Mouse (Mus musculus) CH12.LX (cell line): Measurements from ENCODE around the gene Mmp24. TPM values are rescaled to one million over a fixed set of nuclear protein-coding genes. Genes with fewer than 3 reads are reported as not detected.

Experiments used
- DNase-seq: peaks from one replicate; pipeline ENCODE4 v3.0.0-alpha.2; 2013; ENCODE audit errors: extremely low read depth
- H3K27ac ChIP-seq: 2 replicates; pipeline ENCODE4 v1.5.1; 2012; ENCODE audit warnings: low read depth, mild to moderate bottlenecking, control low read depth, moderate library complexity; ENCODE audit not compliant: insufficient read depth
- H3K27me3 ChIP-seq: replicated peaks from 2 replicates; pipeline ENCODE3; 2012; ENCODE audit warnings: inconsistent platforms
- H3K36me3 ChIP-seq, 2 experiments: replicated peaks in 1 of 2; 2 replicates each; pipeline versions ENCODE3 to v1.6.1; 2012; ENCODE audit warnings: inconsistent platforms in 1 of 2, low read length in 1 of 2, mild to moderate bottlenecking in 1 of 2, mixed read lengths in 1 of 2, moderate library complexity in 1 of 2; ENCODE audit not compliant: control insufficient read depth in 1 of 2, insufficient read depth in 1 of 2
- H3K4me1 ChIP-seq, 2 experiments: 2 replicates each; pipeline ENCODE4 v1.6.1; 2012; ENCODE audit warnings: inconsistent platforms in 1 of 2, moderate library complexity in 1 of 2; ENCODE audit not compliant: insufficient read depth in 2 of 2, control insufficient read depth in 1 of 2
- H3K4me2 ChIP-seq: 2 replicates; pipeline ENCODE4 v1.6.1; 2012; ENCODE audit warnings: low read depth, mild to moderate bottlenecking, control low read depth; ENCODE audit not compliant: poor library complexity, insufficient read depth, severe bottlenecking
- H3K4me3 ChIP-seq, 3 experiments: fragments of 150-350 bp in 1 of 3; sonication (generic) in 1 of 3; replicated peaks in 1 of 3; 2 replicates each; pipeline versions ENCODE3 to v1.5.1; 2011 to 2012; ENCODE audit warnings: low read depth in 2 of 3, low read length in 2 of 3, mild to moderate bottlenecking in 2 of 3, moderate library complexity in 2 of 3, control low read depth in 1 of 3, improper control_type of control experiment in 1 of 3, inconsistent platforms in 1 of 3, mixed read lengths in 1 of 3; ENCODE audit not compliant: poor library complexity in 1 of 3
- H3K79me2 ChIP-seq: replicated peaks from 2 replicates; pipeline ENCODE4 v1.6.1; 2012; ENCODE audit warnings: mild to moderate bottlenecking, moderate library complexity; ENCODE audit not compliant: control insufficient read depth, poor library complexity, insufficient read depth, severe bottlenecking; ENCODE audit errors: extremely low read depth
- H3K9ac ChIP-seq: 2 replicates; pipeline ENCODE4 v1.6.1; 2012; ENCODE audit warnings: low read depth, mild to moderate bottlenecking, control low read depth, moderate library complexity; ENCODE audit not compliant: insufficient read depth
- H3K9me3 ChIP-seq: replicated peaks from 2 replicates; pipeline ENCODE3; 2012; ENCODE audit warnings: low read length, inconsistent platforms, mixed read lengths
- CHD1 ChIP-seq: IDR thresholded peaks from 2 replicates; pipeline ENCODE4 v1.6.1; 2012; ENCODE audit warnings: low read depth, low read length, improper control_type of control experiment, inconsistent platforms
- GABPA ChIP-seq: IDR thresholded peaks from 2 replicates; pipeline ENCODE4 v1.6.1; 2012; ENCODE audit warnings: low read depth, low read length, improper control_type of control experiment, inconsistent platforms; ENCODE audit not compliant: insufficient replicate concordance
- HCFC1 ChIP-seq: IDR thresholded peaks from 2 replicates; pipeline ENCODE4 v1.6.1; 2012; ENCODE audit warnings: low read depth, mild to moderate bottlenecking, inconsistent platforms, low read length, improper control_type of control experiment
- JUN ChIP-seq: IDR thresholded peaks from 2 replicates; pipeline ENCODE4 v1.6.1; 2011; ENCODE audit warnings: low read depth, mild to moderate bottlenecking, low read length, improper control_type of control experiment, moderate library complexity; ENCODE audit not compliant: insufficient read depth
- JUND ChIP-seq: conservative IDR thresholded peaks from 2 replicates; pipeline ENCODE4 v1.6.1; 2011; ENCODE audit warnings: low read depth, low read length, improper control_type of control experiment
- MAFK ChIP-seq: IDR thresholded peaks from 2 replicates; pipeline ENCODE4 v1.6.1; 2011; ENCODE audit warnings: low read length, improper control_type of control experiment; ENCODE audit not compliant: insufficient replicate concordance
- MEF2A ChIP-seq: IDR thresholded peaks from 2 replicates; pipeline ENCODE4 v1.6.1; 2014; ENCODE audit warnings: low read depth, mild to moderate bottlenecking, inconsistent platforms, low read length, improper control_type of control experiment, borderline replicate concordance
- NRF1 ChIP-seq: IDR thresholded peaks from 2 replicates; pipeline ENCODE4 v1.6.1; 2014; ENCODE audit warnings: low read depth, mild to moderate bottlenecking, inconsistent platforms, low read length, improper control_type of control experiment, moderate library complexity
- POLR2AphosphoS2 ChIP-seq: IDR thresholded peaks from 2 replicates; pipeline ENCODE4 v1.6.1; 2011; ENCODE audit warnings: low read depth, low read length, improper control_type of control experiment
- RAD21 ChIP-seq: IDR thresholded peaks from 2 replicates; pipeline ENCODE4 v1.6.1; 2011; ENCODE audit warnings: low read depth, mild to moderate bottlenecking, low read length, improper control_type of control experiment, moderate library complexity
- RCOR1 ChIP-seq: conservative IDR thresholded peaks from 2 replicates; pipeline ENCODE4 v1.6.1; 2012; ENCODE audit warnings: low read depth, mild to moderate bottlenecking, inconsistent platforms, low read length, improper control_type of control experiment
- SMC3 ChIP-seq: IDR thresholded peaks from 2 replicates; pipeline ENCODE4 v1.6.1; 2011; ENCODE audit warnings: low read depth, low read length, improper control_type of control experiment
- TBP ChIP-seq: conservative IDR thresholded peaks from 2 replicates; pipeline ENCODE4 v1.6.1; 2011; ENCODE audit warnings: low read depth, low read length, improper control_type of control experiment
- TCF12 ChIP-seq: IDR thresholded peaks from 2 replicates; pipeline ENCODE4 v1.6.1; 2014; ENCODE audit warnings: low read depth, mild to moderate bottlenecking, inconsistent platforms, low read length, improper control_type of control experiment
- ZC3H11A ChIP-seq: IDR thresholded peaks from 2 replicates; pipeline ENCODE4 v1.6.1; 2012; ENCODE audit warnings: low read depth, mild to moderate bottlenecking, inconsistent platforms, low read length, improper control_type of control experiment
- ZKSCAN1 ChIP-seq: IDR thresholded peaks from 2 replicates; pipeline ENCODE4 v1.6.1; 2012; ENCODE audit warnings: low read depth, inconsistent platforms, low read length, improper control_type of control experiment, borderline replicate concordance
- ZMIZ1 ChIP-seq: IDR thresholded peaks from 2 replicates; pipeline ENCODE4 v1.6.1; 2012; ENCODE audit warnings: low read depth, mild to moderate bottlenecking, inconsistent platforms, low read length, improper control_type of control experiment
- ZNF384 ChIP-seq: IDR thresholded peaks from 2 replicates; pipeline ENCODE4 v1.6.1; 2012; ENCODE audit warnings: low read depth, low read length, improper control_type of control experiment, inconsistent platforms
- dilution Hi-C: fragments of 300-500 bp; cut with MboI; formaldehyde crosslinking; loops from 2 replicates; pipeline ENCODE4 v1.14.3; 2020; ENCODE audit warnings: low sequenced_read_pairs; ENCODE audit not compliant: extremely low pct_unique_long_range_greater_than_20kb, extremely low pct_ligation_motif_present
- in situ Hi-C: fragments of 300-500 bp; cut with MboI; formaldehyde crosslinking; loops from 3 replicates; pipeline ENCODE4 v1.14.3; 2019; ENCODE audit warnings: low sequenced_read_pairs, low pct_ligation_motif_present, low pct_unique_long_range_greater_than_20kb, mixed read lengths
- polyA plus RNA-seq: library from polyadenylated mRNA; unstranded; fragments of >175 nt; gene quantifications from 2 replicates; pipeline ENCODE4 v1.2.1, GENCODE M21; 2012; ENCODE audit warnings: low read depth; ENCODE audit not compliant: insufficient read length
- total RNA-seq, 2 experiments: library from RNA; depleted of rRNA; stranded (reverse); fragments of 300-350 nt in 1 of 2; fragments of >200 nt in 1 of 2; gene quantifications; 2 replicates each; pipeline ENCODE4 v1.2.3; 2012 to 2014

Mmp24 gene
- total and polyA plus RNA-seq, 3 experiments = 0.42 TPM; not detected in 2

- Histone ChIP-seq H3K4me1 (no peaks in the 10 kb centered on the region), H3K27me3 (no peaks in the 10 kb centered on the region), H3K36me3 (peaks cover 62 to 98% of the 10 kb centered on the region in 2 experiments), H3K79me2 (no peaks in the 10 kb centered on the region), H3K9me3 (no peaks in the 10 kb centered on the region), H3K4me3 (no peak overlapping the region), H3K27ac (no peak overlapping the region), H3K9ac (no peak overlapping the region), H3K4me2 (no peak overlapping the region)
- DNase-seq = no peak
- dilution Hi-C loops = no loop called here
- TF ChIP-seq TBP (no peak), SMC3 (no peak), ZMIZ1 (no peak), MAFK (no peak), NRF1 (no peak), JUN (no peak), RCOR1 (no peak), RAD21 (no peak), JUND (no peak), POLR2AphosphoS2 (no peak), ZNF384 (no peak), ZC3H11A (no peak), TCF12 (no peak), GABPA (no peak), HCFC1 (no peak), CHD1 (no peak), MEF2A (no peak), ZKSCAN1 (no peak)
- in situ Hi-C loops = loop anchor here (25.0 kb wide), 1 partner anchor 288 kb away; the partner anchor contains the start of genes Gm28036, Nfs1 and Romo1
Observed at GRCm38 (mm10) chr2:155849464-155849863, 74.3 kb downstream of the Mmp24 start.

DNA sequence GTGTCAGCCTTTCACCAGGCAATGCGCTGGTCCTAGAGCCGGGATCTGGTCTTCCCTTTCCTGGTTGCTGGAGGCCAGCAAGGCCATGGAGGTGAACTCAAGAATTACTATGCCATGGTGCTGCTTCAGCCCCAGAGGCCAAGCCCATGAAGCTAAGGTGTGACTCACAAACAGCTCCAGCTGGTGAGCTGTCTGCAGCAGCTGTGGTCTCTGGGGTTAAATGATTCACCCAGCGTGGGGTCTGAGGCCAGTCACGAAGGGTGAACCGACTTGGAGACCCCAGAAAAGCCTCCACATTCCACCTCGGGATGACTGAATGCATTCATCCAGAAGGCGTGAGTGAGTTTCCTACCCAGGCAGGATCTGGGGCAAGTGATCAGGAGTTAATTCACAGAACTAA is 75.0 kb downstream of the Mmp24 start:
- Histone ChIP-seq H3K4me2 (no peak overlapping the region), H3K9me3 (no peaks in the 10 kb centered on the region), H3K27ac (no peak overlapping the region)
- in situ Hi-C loops = loop anchor here (5.0 kb wide), 1 partner anchor 92 kb away; the partner anchor contains the start of gene Gm15557
- DNase-seq = no peak
- TF ChIP-seq ZKSCAN1 = no peak
- TF ChIP-seq, all 38 proteins: peak for 0
- Histone ChIP-seq H3K79me2 (no peaks in the 10 kb centered on the region), H3K9ac (no peak overlapping the region), H3K36me3 (peaks cover 60 to 97% of the 10 kb centered on the region in 2 experiments), H3K27me3 (no peaks in the 10 kb centered on the region), H3K4me3 (no peak overlapping the region), H3K4me1 (no peaks in the 10 kb centered on the region)
- dilution Hi-C loops = no loop called here
